Mouse (Mus musculus): ENCODE measurements around the gene Hoxa7. TPM values are rescaled to one million over a fixed set of nuclear protein-coding genes. Genes with fewer than 3 reads are reported as not detected.

The Hoxa7 gene
- polyA plus RNA-seq, 1 experiment: 2.5 TPM

DNA sequence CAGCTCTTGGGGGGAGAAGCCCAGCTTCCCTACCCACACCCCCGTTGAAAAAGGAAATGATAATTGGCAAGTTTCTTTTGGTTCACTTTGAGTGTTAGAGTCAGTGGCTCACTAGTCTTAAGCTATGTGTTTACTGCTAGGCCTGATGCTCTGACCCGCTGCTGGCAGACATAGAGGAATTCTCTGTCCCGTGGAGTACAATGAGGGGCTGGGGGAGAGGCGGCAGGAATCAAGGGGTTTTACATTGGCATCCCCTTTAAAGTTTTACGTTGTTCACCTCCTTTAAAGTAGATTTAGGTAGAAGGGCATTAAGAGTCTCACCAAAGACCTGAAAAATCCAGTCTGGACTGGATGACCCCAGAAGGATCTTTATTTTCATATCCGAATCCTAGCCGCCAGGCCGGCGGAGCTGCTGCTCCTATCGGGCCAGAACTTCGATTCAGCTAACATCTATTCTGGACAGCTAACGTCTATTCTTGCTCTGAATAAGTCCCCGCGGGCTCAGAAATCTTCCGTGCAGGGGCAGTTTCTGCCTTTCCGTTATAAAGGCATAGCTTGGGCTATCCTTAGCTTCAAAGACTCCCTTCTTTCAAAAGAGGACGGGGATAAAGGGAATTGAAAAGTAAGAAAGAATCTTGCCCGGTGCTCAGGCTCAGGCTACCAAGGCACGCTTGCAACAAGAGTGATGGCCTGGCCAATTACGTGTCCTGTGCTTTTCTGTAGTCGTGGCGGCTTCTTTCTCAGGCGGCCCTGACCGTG lies 30.5 kb upstream of the Hoxa7 start:
- no peak overlapping the region for H3K27ac ChIP-seq (ENCODE audit: insufficient read depth, low read depth, low read length)
- H3K27me3 ChIP-seq (ENCODE audit: control insufficient read depth, insufficient read depth, low read length): peaks cover 71% of the 10 kb centered on the region
- TF ChIP-seq CTCF (IDR thresholded peaks at IDR 0.05; ENCODE audit: extremely low read depth, insufficient read length, insufficient replicate concordance, low read depth, low read length): no peak
- no peak for TF ChIP-seq POLR2A (IDR thresholded peaks at IDR 0.05; ENCODE audit: low read depth, low read length)
- H3K4me3 ChIP-seq (ENCODE audit: low read depth, low read length): no peak overlapping the region
- H3K36me3 ChIP-seq (ENCODE audit: control insufficient read depth, insufficient read depth, low read length): no peaks in the 10 kb centered on the region
- 9% methylated on average over 24 of the region's 24 CpGs for WGBS
- H3K4me1 ChIP-seq (ENCODE audit: control insufficient read depth, insufficient read depth, insufficient read length, low read length): peaks cover 2% of the 10 kb centered on the region; the same call in 1 of the 2 replicates

GRCm38 (mm10) chr6:52251177-52251879 lies 29.7 kb upstream of the Hoxa7 start:
- Histone ChIP-seq H3K27ac (ENCODE audit: insufficient read depth, low read depth, low read length) (no peak overlapping the region), H3K36me3 (ENCODE audit: control insufficient read depth, insufficient read depth, low read length) (no peaks in the 10 kb centered on the region), H3K4me1 (ENCODE audit: control insufficient read depth, insufficient read depth, insufficient read length, low read length) (peaks cover 2% of the 10 kb centered on the region; the same call in 1 of the 2 replicates), H3K4me3 (ENCODE audit: low read depth, low read length) (no peak overlapping the region), H3K27me3 (ENCODE audit: control insufficient read depth, insufficient read depth, low read length) (peaks cover 77% of the 10 kb centered on the region)
- TF ChIP-seq CTCF (IDR thresholded peaks at IDR 0.05; ENCODE audit: extremely low read depth, insufficient read length, insufficient replicate concordance, low read depth, low read length) (no peak), POLR2A (IDR thresholded peaks at IDR 0.05; ENCODE audit: low read depth, low read length) (no peak)
- WGBS: 11% methylated on average over 7 of the region's 7 CpGs

DNA sequence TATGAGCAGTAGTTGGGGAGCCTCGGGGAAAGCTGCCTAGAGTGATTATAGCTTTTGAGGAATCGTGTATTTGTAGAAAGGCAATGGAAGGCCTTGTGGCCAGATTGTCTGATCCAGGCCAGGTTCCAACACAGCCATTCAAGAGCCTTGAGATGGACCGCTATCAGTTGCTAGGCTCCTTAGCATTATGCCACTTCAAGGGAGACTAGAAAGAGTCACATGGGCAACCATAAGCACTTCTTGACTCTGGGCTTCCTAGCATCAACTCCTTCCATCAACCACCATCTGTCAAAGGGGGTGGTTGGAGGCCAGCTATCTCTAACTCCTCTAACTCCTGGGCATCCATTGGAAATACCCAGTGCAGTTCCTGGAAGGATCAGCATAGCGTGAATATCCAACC lies 28.2 kb upstream of the Hoxa7 start:
- H3K4me1 ChIP-seq (ENCODE audit: control insufficient read depth, insufficient read depth, insufficient read length, low read length): peaks cover 2% of the 10 kb centered on the region; the same call in 1 of the 2 replicates
- H3K4me3 ChIP-seq (ENCODE audit: low read depth, low read length): no peak overlapping the region
- WGBS: 7% methylated on average over 4 of the region's 4 CpGs
- H3K27ac ChIP-seq (ENCODE audit: insufficient read depth, low read depth, low read length): no peak overlapping the region
- H3K36me3 ChIP-seq (ENCODE audit: control insufficient read depth, insufficient read depth, low read length): no peaks in the 10 kb centered on the region
- TF ChIP-seq POLR2A (IDR thresholded peaks at IDR 0.05; ENCODE audit: low read depth, low read length) (no peak), CTCF (IDR thresholded peaks at IDR 0.05; ENCODE audit: extremely low read depth, insufficient read length, insufficient replicate concordance, low read depth, low read length) (no peak)
- peaks cover 88% of the 10 kb centered on the region for H3K27me3 ChIP-seq (ENCODE audit: control insufficient read depth, insufficient read depth, low read length)

DNA sequence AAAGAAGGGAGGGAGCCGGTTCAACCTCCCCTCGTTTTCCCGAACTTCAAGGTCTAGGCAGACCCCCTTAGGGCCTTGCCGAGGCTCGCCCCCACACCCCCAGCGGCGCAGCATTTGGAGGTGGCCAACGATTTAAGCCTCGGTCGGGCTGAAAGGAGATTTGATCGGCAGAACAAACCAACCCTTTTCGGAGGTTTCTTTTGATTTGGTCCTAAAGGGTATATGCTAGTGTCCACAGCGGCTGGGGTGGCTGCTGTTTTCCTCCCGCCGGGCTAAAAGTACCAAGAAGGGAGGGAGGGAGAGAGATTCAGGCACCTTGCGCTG lies 27.7 kb upstream of the Hoxa7 start:
- H3K4me1 ChIP-seq (ENCODE audit: control insufficient read depth, insufficient read depth, insufficient read length, low read length): peaks cover 2% of the 10 kb centered on the region; the same call in 1 of the 2 replicates
- H3K36me3 ChIP-seq (ENCODE audit: control insufficient read depth, insufficient read depth, low read length): no peaks in the 10 kb centered on the region
- H3K27me3 ChIP-seq (ENCODE audit: control insufficient read depth, insufficient read depth, low read length): peaks cover 92% of the 10 kb centered on the region
- WGBS: 2% methylated on average over 16 of the region's 16 CpGs
- no peak overlapping the region for H3K4me3 ChIP-seq (ENCODE audit: low read depth, low read length)
- TF ChIP-seq CTCF (IDR thresholded peaks at IDR 0.05; ENCODE audit: extremely low read depth, insufficient read length, insufficient replicate concordance, low read depth, low read length): no peak
- no peak for TF ChIP-seq POLR2A (IDR thresholded peaks at IDR 0.05; ENCODE audit: low read depth, low read length)
- H3K27ac ChIP-seq (ENCODE audit: insufficient read depth, low read depth, low read length): no peak overlapping the region

DNA sequence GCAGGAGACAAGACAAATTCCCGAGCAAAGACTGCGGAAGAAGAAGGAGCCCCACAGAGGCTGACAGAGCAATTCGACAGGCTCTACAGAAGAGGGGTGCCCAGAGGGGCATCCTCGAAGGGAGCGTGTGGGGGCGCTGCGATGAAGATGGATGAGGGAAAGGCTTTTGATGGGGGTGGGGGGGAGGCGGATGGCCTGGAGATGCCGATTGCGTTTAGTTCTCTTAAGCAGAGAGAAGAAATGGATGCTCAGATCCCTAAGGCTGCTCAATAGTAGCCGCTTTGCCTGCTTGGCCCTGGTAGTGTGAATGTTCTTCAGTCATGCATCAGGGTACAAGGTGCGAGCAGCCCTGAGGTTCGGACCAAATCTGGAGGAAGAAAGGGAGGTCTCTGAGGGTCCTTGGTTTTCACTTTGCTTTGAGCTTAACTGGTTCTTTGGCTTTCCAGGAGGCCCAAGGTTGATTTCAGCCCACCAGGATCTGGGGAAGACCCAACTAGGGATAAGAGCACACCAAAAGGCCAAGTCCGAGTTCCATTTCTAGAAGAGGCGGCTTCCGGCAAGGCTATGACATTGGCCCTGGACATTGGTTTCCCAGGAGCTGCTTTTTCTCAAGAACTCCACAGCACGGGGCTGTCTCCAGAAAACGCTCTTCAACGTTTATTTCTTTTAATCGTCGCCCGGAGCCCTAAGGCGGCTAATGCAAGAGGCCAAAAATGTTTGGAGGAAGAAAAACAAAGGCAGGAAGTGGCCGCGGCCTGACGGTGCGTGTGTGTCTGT lies 27.2 kb upstream of the Hoxa7 start:
- H3K4me1 ChIP-seq (ENCODE audit: control insufficient read depth, insufficient read depth, insufficient read length, low read length): peaks cover 2% of the 10 kb centered on the region; the same call in 1 of the 2 replicates
- H3K27me3 ChIP-seq (ENCODE audit: control insufficient read depth, insufficient read depth, low read length): peaks cover 92% of the 10 kb centered on the region
- WGBS: 4% methylated on average over 27 of the region's 27 CpGs
- H3K36me3 ChIP-seq (ENCODE audit: control insufficient read depth, insufficient read depth, low read length): no peaks in the 10 kb centered on the region
- no peak for TF ChIP-seq POLR2A (IDR thresholded peaks at IDR 0.05; ENCODE audit: low read depth, low read length)
- no peak for TF ChIP-seq CTCF (IDR thresholded peaks at IDR 0.05; ENCODE audit: extremely low read depth, insufficient read length, insufficient replicate concordance, low read depth, low read length)
- H3K27ac ChIP-seq (ENCODE audit: insufficient read depth, low read depth, low read length): no peak overlapping the region
- no peak overlapping the region for H3K4me3 ChIP-seq (ENCODE audit: low read depth, low read length)

DNA sequence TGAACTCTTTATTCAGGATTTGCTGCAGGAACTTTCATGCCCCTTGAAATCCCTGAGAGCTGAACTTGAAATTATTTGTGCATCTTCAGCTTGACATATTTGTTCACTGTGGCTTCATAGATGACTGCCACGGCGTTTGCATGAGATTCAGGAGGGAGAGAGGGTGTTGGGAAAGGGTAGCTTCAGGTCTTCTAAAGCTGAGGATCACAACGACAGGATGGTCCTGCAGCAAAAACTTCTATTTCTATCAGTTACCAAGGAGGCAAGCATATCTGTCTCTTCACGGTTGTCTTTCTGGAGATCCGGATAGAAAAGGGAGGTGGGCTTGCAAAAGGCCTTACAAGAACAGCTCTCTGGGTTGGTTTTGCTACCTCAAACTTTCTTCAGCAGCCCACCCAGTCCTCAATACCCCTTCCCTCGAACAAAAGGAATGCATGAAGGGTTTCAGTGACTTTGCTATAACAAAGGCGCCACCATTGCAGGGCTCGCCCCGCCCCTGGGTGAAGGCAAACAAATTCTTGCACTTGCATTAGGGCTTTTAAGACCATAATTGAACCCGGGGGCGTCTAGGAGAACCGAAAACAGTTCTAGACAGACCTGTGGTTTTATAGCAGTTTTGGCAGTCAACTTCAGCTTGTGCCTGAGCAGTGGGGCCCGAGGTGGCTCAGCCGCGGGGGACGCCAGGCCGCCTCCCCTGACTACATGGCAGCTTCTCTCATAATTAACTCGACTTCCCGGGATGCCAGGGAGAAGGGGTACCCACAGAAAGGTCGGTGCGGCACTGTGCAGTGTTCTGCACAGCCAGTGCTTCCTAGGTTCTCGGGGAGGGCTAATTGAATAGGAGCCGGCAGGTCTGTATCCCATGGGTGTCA lies 26.3 kb upstream of the Hoxa7 start:
- Histone ChIP-seq H3K36me3 (ENCODE audit: control insufficient read depth, insufficient read depth, low read length) (no peaks in the 10 kb centered on the region), H3K4me3 (ENCODE audit: low read depth, low read length) (no peak overlapping the region), H3K4me1 (ENCODE audit: control insufficient read depth, insufficient read depth, insufficient read length, low read length) (no peaks in the 10 kb centered on the region; the same call in 1 of the 2 replicates), H3K27ac (ENCODE audit: insufficient read depth, low read depth, low read length) (no peak overlapping the region), H3K27me3 (ENCODE audit: control insufficient read depth, insufficient read depth, low read length) (peaks cover 92% of the 10 kb centered on the region)
- no peak for TF ChIP-seq CTCF (IDR thresholded peaks at IDR 0.05; ENCODE audit: extremely low read depth, insufficient read length, insufficient replicate concordance, low read depth, low read length)
- no peak for TF ChIP-seq POLR2A (IDR thresholded peaks at IDR 0.05; ENCODE audit: low read depth, low read length)
- WGBS: 5% methylated on average over 23 of the region's 23 CpGs

Measured in small intestine, adult 2 months (tissue).